Mouse (Mus musculus) liver, postnatal 0 days (tissue): ENCODE measurements around the gene Ptk6. TPM values are rescaled to one million over a fixed set of nuclear protein-coding genes. Genes with fewer than 3 reads are reported as not detected.
A peak's percentile ranks its signal among the peaks of the same experiment; 100 is the strongest.

ENCODE experiments used
- ATAC-seq: fragments of 200-750 bp; cut with Nextera tagmentation; 2 replicates; pipeline ENCODE4 v1.8.0; 2017; ENCODE audit warnings: mild to moderate bottlenecking, moderate library complexity
- DNase-seq: peaks from one replicate; pipeline ENCODE4 v3.0.0-alpha.2; 2016
- H3K27ac ChIP-seq: fragments of 300-500 bp; sonication (generic); 2 replicates; pipeline ENCODE4 v1.5.1; 2014; ENCODE audit warnings: antibody characterized with exemption, moderate library complexity, mild to moderate bottlenecking, low read depth
- H3K27me3 ChIP-seq: fragments of 300-500 bp; sonication (generic); 2 replicates; pipeline ENCODE4 v1.6.1; 2014; ENCODE audit warnings: low read length, control low read depth, mixed read lengths; ENCODE audit not compliant: insufficient read depth
- H3K36me3 ChIP-seq: fragments of 300-500 bp; sonication (generic); replicated peaks from 2 replicates; pipeline ENCODE4 v1.6.1; 2014; ENCODE audit warnings: mild to moderate bottlenecking, control low read depth, low read length, moderate library complexity, mixed read lengths; ENCODE audit not compliant: insufficient read depth
- H3K4me1 ChIP-seq: fragments of 300-500 bp; sonication (generic); 2 replicates; pipeline ENCODE4 v1.6.1; 2014; ENCODE audit warnings: antibody characterized with exemption, mild to moderate bottlenecking, control low read depth; ENCODE audit not compliant: insufficient read depth
- H3K4me2 ChIP-seq: fragments of 300-500 bp; sonication (generic); 2 replicates; pipeline ENCODE4 v1.6.1; 2014; ENCODE audit warnings: low read depth, mild to moderate bottlenecking, low read length, moderate library complexity, mixed read lengths
- H3K4me3 ChIP-seq: fragments of 300-500 bp; sonication (generic); 2 replicates; pipeline ENCODE4 v1.5.1; 2014; ENCODE audit warnings: low read depth, low read length
- H3K9ac ChIP-seq: fragments of 300-500 bp; sonication (generic); replicated peaks from 2 replicates; pipeline ENCODE4 v1.6.1; 2014; ENCODE audit warnings: mild to moderate bottlenecking, moderate library complexity
- H3K9me3 ChIP-seq: fragments of 300-500 bp; sonication (generic); 2 replicates; pipeline ENCODE4 v1.6.1; 2016; ENCODE audit warnings: mild to moderate bottlenecking, control low read depth, low read length, mixed read lengths
- CTCF ChIP-seq: sonication (generic); IDR thresholded peaks from 2 replicates; pipeline ENCODE4 v1.5.1; 2016; ENCODE audit warnings: antibody characterized with exemption, low read depth
- EP300 ChIP-seq: IDR thresholded peaks from 2 replicates; pipeline ENCODE4 v1.6.1; 2016; ENCODE audit warnings: antibody characterized with exemption, low read depth, mild to moderate bottlenecking
- WGBS: fragments of 180-500 bp; shearing (Covaris S2); extraction: QIAGEN DNeasy Blood & Tissue Kit; methylation state at CpG from one replicate; pipeline ENCODE4 v1.1.7; 2014; ENCODE audit not compliant: insufficient replicate concordance; 5-methylcytosine and 5-hydroxymethylcytosine counted together
- polyA plus RNA-seq: library from polyadenylated mRNA; unstranded; fragments of >200 nt; fragmentation: Nextera tagmentation; extraction: Ambion mirVana; gene quantifications from 2 replicates; pipeline ENCODE4 v1.2.1, GENCODE M21; 2015

Gene Ptk6
- polyA plus RNA-seq, 1 experiment from 2014 or later = 0.20 TPM

DNA sequence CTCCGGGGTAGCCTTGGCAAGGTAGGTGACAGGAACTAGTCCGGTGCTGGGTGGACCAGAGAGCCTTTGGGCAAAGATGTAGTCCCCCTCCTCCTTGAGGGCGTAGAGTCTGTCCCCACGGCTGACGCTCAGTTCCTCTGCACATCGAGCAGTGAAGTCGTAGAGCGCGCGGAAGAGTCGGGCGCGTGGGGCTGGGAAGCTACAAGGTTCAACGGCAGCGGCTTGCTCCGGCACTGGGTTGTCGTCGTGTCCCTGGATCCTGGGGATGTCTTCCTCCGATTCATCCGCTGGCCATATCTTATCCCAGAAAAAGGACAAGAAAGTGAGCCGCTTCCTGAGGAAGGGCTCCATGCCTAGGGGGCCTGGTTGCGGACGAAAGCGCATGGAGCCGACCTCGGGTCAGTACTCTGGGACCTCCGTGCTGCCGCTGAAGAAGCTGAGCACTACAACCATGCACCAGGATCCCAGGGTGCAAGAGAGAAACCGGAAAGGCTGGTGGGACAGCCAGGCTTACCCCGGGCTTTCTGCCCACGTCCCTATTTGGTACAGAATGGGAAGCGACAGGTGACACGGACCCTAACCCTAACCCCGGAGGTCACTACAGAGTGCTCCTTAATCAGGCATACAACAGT is 9.9 kb upstream of the Ptk6 start:
- Histone ChIP-seq H3K4me1 (no peaks in the 10 kb centered on the region; the same call in none of the 2 replicates), H3K36me3 (no peaks in the 10 kb centered on the region), H3K4me2 (peak overlapping the region; percentile 84), H3K9ac (peak overlapping the region; percentile 46), H3K4me3 (peak overlapping the region; percentile 50), H3K27me3 (peaks cover 31% of the 10 kb centered on the region), H3K9me3 (no peaks in the 10 kb centered on the region), H3K27ac (no peak overlapping the region)
- DNase-seq (no peak), ATAC-seq (0 out of 2 replicates have a peak, but pooled peaks have one; percentile 9)
- TF ChIP-seq CTCF = no peak
- TF ChIP-seq EP300 = no peak
- WGBS = 3% methylated on average over 34 of the region's 34 CpGs

DNA sequence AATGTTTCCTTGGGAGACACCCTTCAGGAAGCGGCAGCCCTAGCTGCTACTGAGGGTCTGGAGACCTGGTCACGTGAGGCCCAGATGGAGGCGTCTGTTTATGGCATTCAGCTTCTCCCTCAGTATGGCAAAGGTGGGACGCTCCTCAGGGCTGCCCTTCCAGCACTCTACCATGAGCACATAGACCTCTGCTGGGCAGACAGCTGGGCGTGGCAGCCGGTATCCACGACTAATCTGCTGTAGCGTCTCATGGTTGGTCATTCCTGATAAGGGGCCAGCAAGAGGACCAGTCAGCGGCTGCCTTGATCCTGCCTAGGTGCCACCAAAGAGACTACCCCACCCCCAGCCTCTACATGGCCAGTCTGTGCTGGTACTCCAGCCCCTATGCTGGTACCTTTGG is 3.5 kb upstream of the Ptk6 start:
- no peak overlapping the region; the same call in 1 of the 2 replicates for H3K27ac ChIP-seq
- H3K36me3 ChIP-seq = no peaks in the 10 kb centered on the region
- H3K4me3 ChIP-seq = no peak overlapping the region
- peaks cover 5% of the 10 kb centered on the region; the same call in 1 of the 2 replicates for H3K27me3 ChIP-seq
- H3K4me2 ChIP-seq = peak overlapping the region; percentile 65
- WGBS = 57% methylated on average over 9 of the region's 9 CpGs
- H3K9ac ChIP-seq = no peak overlapping the region; the same call in 1 of the 2 replicates
- DNase-seq (peak; percentile 47), ATAC-seq (peak; percentile 81)
- TF ChIP-seq CTCF (no peak), EP300 (no peak)
- H3K9me3 ChIP-seq = no peaks in the 10 kb centered on the region
- peaks cover 16% of the 10 kb centered on the region for H3K4me1 ChIP-seq

DNA sequence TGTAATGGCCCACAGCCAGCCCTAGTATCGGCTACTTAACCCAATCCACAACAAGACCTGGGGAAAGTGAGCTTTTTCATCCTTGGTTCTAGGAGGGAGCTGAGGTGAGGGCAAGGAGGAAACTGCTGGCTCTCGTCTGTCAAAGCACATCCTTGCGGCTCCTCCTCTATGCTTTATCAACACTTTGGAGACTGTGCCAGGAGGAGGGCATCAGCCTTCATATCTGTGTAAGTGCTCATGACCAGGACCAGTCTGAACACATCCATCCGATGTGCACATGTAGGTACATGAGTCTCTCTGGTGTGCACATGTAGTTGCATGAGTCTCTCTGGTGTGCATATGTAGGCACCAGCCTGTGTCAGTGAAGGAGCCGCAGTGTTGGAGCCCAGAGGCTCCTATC is 3.1 kb upstream of the Ptk6 start:
- ATAC-seq = peak; percentile 42
- H3K4me2 ChIP-seq = peak overlapping the region; percentile 65
- H3K36me3 ChIP-seq = no peaks in the 10 kb centered on the region
- no peak overlapping the region for H3K9ac ChIP-seq
- no peak overlapping the region for H3K4me3 ChIP-seq
- WGBS = 66% methylated on average over 5 of the region's 5 CpGs
- peaks cover 16% of the 10 kb centered on the region for H3K4me1 ChIP-seq
- H3K27me3 ChIP-seq = peaks cover 2% of the 10 kb centered on the region; the same call in 1 of the 2 replicates
- no peak for DNase-seq
- H3K27ac ChIP-seq = no peak overlapping the region; the same call in 1 of the 2 replicates
- no peaks in the 10 kb centered on the region for H3K9me3 ChIP-seq
- TF ChIP-seq CTCF (no peak), EP300 (no peak)

DNA sequence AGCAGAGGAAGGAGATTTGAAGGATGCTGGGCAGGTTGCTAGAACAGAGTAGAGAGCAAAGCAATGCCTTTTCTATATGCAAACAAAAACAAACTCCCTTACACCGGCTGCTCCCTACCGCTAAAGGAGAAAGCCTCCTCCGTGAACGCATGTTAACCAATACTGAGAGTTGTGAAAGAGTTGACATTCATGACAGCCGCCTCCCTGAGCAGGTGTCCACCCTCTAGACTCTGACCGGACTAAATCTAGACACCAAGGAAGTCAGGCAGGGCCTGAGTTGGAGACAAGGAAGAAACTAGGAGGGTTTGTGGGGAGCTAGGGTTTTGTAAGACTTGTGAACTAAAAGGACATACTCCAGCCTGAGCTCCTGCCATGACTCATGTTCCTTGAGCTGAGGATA is 297 bp upstream of the Ptk6 start:
- TF ChIP-seq CTCF = no peak
- TF ChIP-seq EP300 = no peak
- no peaks in the 10 kb centered on the region for H3K9me3 ChIP-seq

DNA sequence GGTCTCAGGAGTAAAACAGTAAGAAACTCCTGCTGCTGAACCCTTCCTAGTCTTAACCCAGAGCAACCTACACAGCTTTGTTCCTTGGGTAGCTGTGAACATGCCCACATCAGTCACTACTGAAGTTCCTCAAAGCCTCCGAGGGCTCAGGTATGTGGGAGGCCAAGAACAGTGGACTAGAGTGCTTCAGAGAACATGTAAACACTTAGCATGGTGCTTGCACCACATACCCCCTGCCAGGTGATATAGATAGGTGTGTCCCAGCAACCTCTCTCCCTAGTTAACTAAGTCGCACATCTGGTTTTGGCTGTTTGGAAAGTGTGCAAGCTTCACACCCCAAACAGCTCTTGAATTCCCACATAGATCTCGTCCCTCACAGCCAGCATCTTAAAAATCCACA is 983 bp downstream of the Ptk6 start:
- no peaks in the 10 kb centered on the region for H3K9me3 ChIP-seq
- no peak for DNase-seq
- no peak for ATAC-seq
- H3K36me3 ChIP-seq = no peaks in the 10 kb centered on the region
- H3K27ac ChIP-seq = no peak overlapping the region
- no peak for TF ChIP-seq CTCF
- no peak for TF ChIP-seq EP300
- no peak overlapping the region for H3K4me2 ChIP-seq
- H3K27me3 ChIP-seq = no peaks in the 10 kb centered on the region
- no peak overlapping the region for H3K9ac ChIP-seq
- peaks cover 16% of the 10 kb centered on the region for H3K4me1 ChIP-seq
- 66% methylated on average over 3 of the region's 3 CpGs for WGBS
- no peak overlapping the region for H3K4me3 ChIP-seq

More for the DNA sequence above, 297 bp upstream of the Ptk6 start:
- Histone ChIP-seq H3K4me3 (no peak overlapping the region), H3K4me2 (no peak overlapping the region), H3K36me3 (no peaks in the 10 kb centered on the region), H3K9ac (no peak overlapping the region), H3K27ac (no peak overlapping the region), H3K4me1 (peaks cover 16% of the 10 kb centered on the region), H3K27me3 (no peaks in the 10 kb centered on the region)
- WGBS = 54% methylated on average over 6 of the region's 6 CpGs
- ATAC-seq (peak; percentile 44; the same call in 1 of the 2 replicates), DNase-seq (no peak)

DNA sequence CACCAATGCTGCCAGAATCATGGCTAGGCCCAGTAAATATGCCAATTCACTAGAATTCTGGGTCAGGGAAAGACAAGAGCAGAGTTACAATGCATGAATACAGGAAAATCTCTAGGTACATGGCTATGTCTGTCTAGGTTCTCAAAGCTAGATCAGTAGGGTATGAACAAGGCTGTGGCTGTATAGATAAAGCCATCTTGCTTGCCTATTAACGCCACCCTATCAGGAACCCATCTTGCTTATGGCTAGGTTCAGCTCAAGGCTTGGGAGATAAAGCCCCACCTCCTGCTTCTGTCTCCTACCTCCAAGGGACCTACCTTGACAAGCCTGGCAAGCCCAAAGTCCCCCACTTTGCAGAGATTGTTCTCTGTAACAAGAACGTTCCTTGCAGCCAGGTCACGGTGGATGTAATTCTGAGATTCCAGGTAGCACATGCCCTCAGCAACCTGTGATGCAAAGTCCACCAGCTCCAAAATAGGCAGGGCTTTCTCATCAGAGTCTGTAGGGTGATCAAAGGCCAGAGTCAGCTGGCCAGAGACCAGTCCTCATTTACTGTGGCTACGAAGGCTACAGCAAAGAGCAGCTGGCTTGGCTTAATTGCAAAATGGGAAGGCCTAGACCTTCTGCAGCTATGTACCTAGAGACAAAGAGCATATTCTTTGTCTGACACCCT is 5.8 kb downstream of the Ptk6 start:
- no peaks in the 10 kb centered on the region for H3K9me3 ChIP-seq
- no peak overlapping the region for H3K4me3 ChIP-seq
- TF ChIP-seq EP300 (no peak), CTCF (no peak)
- no peaks in the 10 kb centered on the region for H3K36me3 ChIP-seq
- DNase-seq (no peak), ATAC-seq (peak; percentile 65; the same call in 1 of the 2 replicates)
- no peak overlapping the region for H3K4me2 ChIP-seq
- H3K27ac ChIP-seq = no peak overlapping the region
- no peak overlapping the region for H3K9ac ChIP-seq
- peaks cover 8% of the 10 kb centered on the region for H3K4me1 ChIP-seq
- no peaks in the 10 kb centered on the region for H3K27me3 ChIP-seq
- 60% methylated on average over 4 of the region's 4 CpGs for WGBS
